Mouse (Mus musculus): ENCODE measurements around the gene Bsdc1.
A peak's percentile ranks its signal among the peaks of the same experiment; 100 is the strongest.
"Not testable (repeated sequence)": the region's sequence is repeated elsewhere in the genome, so short reads cannot be mapped to it uniquely, and the experiment has no call there.

The Bsdc1 gene

DNA sequence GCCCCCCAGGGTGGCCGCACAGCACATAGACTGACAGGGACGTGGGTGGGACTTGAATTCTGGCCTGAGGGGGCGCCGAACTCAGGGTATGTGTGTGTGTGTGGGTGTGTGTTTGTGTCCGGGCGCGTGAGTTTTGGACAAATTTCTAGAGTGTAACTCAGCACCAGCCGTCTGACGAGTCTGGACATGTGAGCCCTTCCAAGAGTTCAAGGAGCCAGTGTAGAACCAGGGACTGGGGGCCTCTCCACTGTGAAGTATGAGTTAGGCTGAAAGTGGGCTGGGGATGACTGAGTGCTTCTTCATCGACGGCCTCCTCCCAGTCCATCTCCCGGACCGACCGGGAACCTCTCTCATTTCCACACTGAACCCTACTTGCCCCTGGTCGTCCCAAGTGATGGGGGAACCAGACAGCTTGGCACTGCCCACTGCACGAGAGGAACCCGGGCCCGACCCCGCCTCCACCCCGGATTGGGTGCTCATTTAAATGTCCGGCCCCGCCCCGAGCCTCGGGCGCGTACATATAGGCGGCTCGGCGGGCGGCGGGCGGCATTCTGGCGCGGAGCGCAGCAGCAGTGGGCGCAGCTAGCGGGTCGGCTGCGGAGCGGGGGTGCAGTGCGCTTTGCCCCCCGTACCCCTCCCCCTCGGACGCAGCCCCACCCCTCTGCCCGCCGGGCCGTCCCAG lies 51.8 kb downstream of the Bsdc1 start, which contains the start of gene Marcksl1:
Gene Marcksl1, plus strand, starts transcription at position 496 of the 682 bp plus-strand sequence.
- peak; percentile 94 for DNase-seq (ENCODE audit: low spot score)

GRCm38 (mm10) chr4:129513891-129514290 lies 52.5 kb downstream of the Bsdc1 start:
- no peak for DNase-seq (ENCODE audit: low spot score)

DNA sequence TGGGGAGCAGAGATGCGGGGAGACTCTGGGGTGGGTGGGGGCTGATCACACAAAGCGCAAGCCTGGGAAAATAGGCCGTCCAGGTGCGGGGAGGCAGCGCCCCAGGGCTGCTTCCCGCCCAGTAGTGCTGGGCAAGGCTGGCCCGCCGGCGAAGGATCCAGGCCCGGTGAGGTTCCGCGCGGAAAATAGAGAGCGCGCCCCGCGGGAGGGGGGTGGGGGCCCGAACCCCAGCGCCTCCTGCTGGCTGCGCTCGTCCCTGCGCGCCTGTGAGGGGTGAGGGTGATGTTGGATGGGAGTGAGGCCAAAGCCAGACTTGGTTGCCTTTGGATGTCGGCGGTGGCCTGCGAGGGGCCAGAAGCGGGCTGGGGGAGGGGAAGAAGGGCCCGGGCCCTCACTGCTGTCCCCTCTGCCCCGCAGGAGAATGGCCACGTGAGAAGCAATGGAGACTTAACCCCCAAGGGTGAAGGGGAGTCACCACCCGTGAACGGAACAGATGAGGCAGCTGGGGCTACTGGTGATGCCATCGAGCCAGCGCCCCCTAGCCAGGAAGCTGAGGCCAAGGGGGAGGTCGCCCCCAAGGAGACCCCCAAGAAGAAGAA lies 53.0 kb downstream of the Bsdc1 start:
- peak; percentile 83 for DNase-seq (ENCODE audit: low spot score)

- no peak for DNase-seq (ENCODE audit: low spot score)
These were observed 55.5 kb downstream of the Bsdc1 start for GRCm38 (mm10) chr4:129516925-129517324.

DNA sequence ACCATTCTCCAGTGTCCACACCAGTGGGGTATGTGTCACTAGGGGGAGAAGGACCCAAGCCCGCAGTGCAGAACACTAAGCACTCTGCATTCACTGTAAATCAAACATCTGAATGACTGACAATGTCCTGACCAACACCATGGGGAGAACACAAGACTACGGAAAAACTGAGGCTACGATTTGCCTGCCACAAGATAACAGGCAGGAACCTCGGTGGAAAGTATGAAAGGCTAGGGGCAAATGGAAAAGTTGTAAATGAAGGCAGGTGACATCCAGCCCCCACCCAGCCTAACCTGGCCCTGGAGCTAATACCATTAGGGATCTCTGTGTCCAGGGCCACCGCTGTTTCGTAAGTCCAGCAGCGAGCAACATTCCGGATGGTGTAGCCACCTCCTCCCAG lies 57.1 kb downstream of the Bsdc1 start:
- no peak for DNase-seq (ENCODE audit: low spot score)

GRCm38 (mm10) chr4:129525338-129525737 lies 64.0 kb downstream of the Bsdc1 start:
- no peak for DNase-seq (ENCODE audit: low spot score)

GRCm38 (mm10) chr4:129525889-129526288 lies 64.5 kb downstream of the Bsdc1 start:
- no peak for DNase-seq (ENCODE audit: low spot score)

- not testable (repeated sequence) for DNase-seq (ENCODE audit: low spot score)
These were observed 67.5 kb downstream of the Bsdc1 start for GRCm38 (mm10) chr4:129528901-129529300.
